Mouse (Mus musculus) spleen, adult 2 months (tissue): ENCODE results near the gene Lpin2.

Source experiments
- CTCF ChIP-seq: fragments of 200-500 bp; IDR thresholded peaks from 2 replicates; pipeline ENCODE4 v1.5.1; 2011; ENCODE audit warnings: mild to moderate bottlenecking, inconsistent platforms; ENCODE audit not compliant: insufficient read depth, insufficient read length, insufficient replicate concordance; ENCODE audit errors: extremely low read depth
- POLR2A ChIP-seq: fragments of 200-500 bp; IDR thresholded peaks from 2 replicates; pipeline ENCODE4 v1.6.1; 2011; ENCODE audit warnings: low read depth, low read length, inconsistent platforms

DNA sequence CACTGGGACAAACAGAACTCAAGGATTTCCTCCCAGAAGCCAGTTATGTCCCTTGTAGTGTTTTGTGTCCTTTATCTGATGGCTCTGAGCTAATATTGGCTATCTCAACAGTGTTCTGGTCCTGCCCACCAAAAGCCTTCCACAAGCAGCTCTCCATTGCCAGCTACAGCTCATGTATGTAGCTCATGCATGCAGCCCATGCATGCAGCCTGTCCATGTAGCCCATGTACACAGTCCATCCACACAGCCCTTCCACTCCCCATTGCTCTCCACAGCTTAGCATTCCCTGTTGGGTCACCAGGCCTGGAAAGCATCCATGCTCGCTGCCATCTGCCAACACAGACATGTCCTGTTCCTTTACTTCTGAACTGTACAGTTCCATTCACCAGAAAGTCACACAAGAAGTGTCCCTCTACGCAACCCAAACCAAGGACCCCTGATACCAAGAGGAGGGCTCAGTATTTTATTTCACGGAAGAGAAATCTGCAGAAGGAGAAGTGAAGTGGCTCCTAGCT lies 47.9 kb upstream of the Lpin2 start:
- TF ChIP-seq POLR2A (no peak), CTCF (no peak)
